In the genomic region with DNA sequence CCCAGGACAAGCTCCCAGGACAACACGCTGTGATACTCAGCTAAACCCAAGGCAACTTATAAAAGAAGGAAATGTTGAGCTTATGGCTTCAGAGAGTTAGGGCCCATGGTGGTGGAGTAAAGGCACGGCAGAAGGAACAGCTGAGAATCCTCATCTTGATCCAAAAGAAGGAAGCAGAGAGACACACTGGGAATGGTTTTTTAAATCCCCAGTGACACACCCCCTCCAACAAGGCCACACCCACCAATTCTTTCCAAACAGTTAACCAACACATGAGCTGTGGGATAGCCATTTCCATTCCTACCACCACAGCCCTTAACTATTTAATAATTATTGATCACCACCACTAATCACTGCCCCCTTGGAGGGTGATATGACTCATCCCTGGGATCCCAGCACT, we compare ENCODE assay signal across 29 mouse cellular contexts. TPM values are rescaled to one million over a fixed set of nuclear protein-coding genes. Genes with fewer than 3 reads are reported as not detected.
DNase-seq lines count a peak whose midpoint lies in the region; ATAC-seq and TF ChIP-seq lines count a peak whose summit lies in the region.
"Had no signal": no experiment of that assay in that cellular context is flagged by ENCODE, and none has a peak within 500 bp of the region (broad histone marks: within the 10 kb centered on the region; RNA-seq: fewer than 3 reads in every experiment).

No protein-coding gene starts in this region.

- H3K4me3 ChIP-seq in kidney, postnatal 0 days (replicated peaks; ENCODE audit: low read depth, low read length): no peak overlapping the region
- H3K4me3 ChIP-seq in kidney, embryonic 15.5 days (replicated peaks): no peak overlapping the region
- H3K4me3 ChIP-seq: embryonic facial prominence, embryonic 10.5 days; embryonic facial prominence, embryonic 13.5 days; erythroblast, embryonic 14.5 days; forebrain, embryonic 12.5 days; forebrain, embryonic 15.5 days; heart, embryonic 15.5 days; hindbrain, embryonic 15.5 days; intestine, embryonic 15.5 days had no signal

- H3K4me1 ChIP-seq in kidney, postnatal 0 days (replicated peaks; ENCODE audit: insufficient read depth, low read length): no peaks in the 10 kb centered on the region
- H3K4me1 ChIP-seq in kidney, embryonic 15.5 days: 0 out of 2 replicates have a peak, but pooled peaks cover 3% of the 10 kb centered on the region
- H3K4me1 ChIP-seq: embryonic facial prominence, embryonic 10.5 days; embryonic facial prominence, embryonic 13.5 days; forebrain, embryonic 12.5 days; forebrain, embryonic 15.5 days; hindbrain, embryonic 15.5 days had no signal

- no peak for ATAC-seq in kidney, postnatal 0 days (replicated peaks; ENCODE audit: low FRiP score, low read depth)
- ATAC-seq in kidney, embryonic 15.5 days (replicated peaks; ENCODE audit: low FRiP score): no peak
- ATAC-seq: activated CD4-positive, CD25-positive, alpha-beta regulatory T cell, adult 4 months; forebrain, embryonic 15.5 days; intestine, embryonic 15.5 days had no signal

- no peaks in the 10 kb centered on the region for H3K36me3 ChIP-seq in kidney, postnatal 0 days (ENCODE audit: insufficient read depth, low read length)
- no peaks in the 10 kb centered on the region for H3K36me3 ChIP-seq in kidney, embryonic 15.5 days
- H3K36me3 ChIP-seq: embryonic facial prominence, embryonic 10.5 days; embryonic facial prominence, embryonic 13.5 days; forebrain, embryonic 12.5 days; forebrain, embryonic 15.5 days; heart, embryonic 15.5 days; hindbrain, embryonic 15.5 days; intestine, embryonic 15.5 days had no signal

- H3K9ac ChIP-seq in kidney, postnatal 0 days (ENCODE audit: low read depth, low read length): no peak overlapping the region
- no peak overlapping the region for H3K9ac ChIP-seq in kidney, embryonic 15.5 days
- H3K9ac ChIP-seq: embryonic facial prominence, embryonic 13.5 days; forebrain, embryonic 12.5 days; forebrain, embryonic 15.5 days; heart, embryonic 15.5 days; hindbrain, embryonic 15.5 days; intestine, embryonic 15.5 days had no signal

- H3K27ac ChIP-seq in kidney, postnatal 0 days: no peak overlapping the region
- no peak overlapping the region for H3K27ac ChIP-seq in kidney, embryonic 15.5 days
- H3K27ac ChIP-seq: embryonic facial prominence, embryonic 10.5 days; embryonic facial prominence, embryonic 13.5 days; forebrain, embryonic 12.5 days; forebrain, embryonic 15.5 days; heart, embryonic 15.5 days; hindbrain, embryonic 15.5 days; intestine, embryonic 15.5 days had no signal

- H3K4me2 ChIP-seq in kidney, postnatal 0 days (ENCODE audit: low read length): no peak overlapping the region
- H3K4me2 ChIP-seq in kidney, embryonic 15.5 days: no peak overlapping the region
- H3K4me2 ChIP-seq: embryonic facial prominence, embryonic 13.5 days; forebrain, embryonic 12.5 days; forebrain, embryonic 15.5 days; heart, embryonic 11.5 days; heart, embryonic 15.5 days; hindbrain, embryonic 15.5 days; intestine, embryonic 15.5 days had no signal

- intact Hi-C loops in heart, postnatal 14 days (cut with DNase I): loop anchor here (5.0 kb wide), 1 partner anchor 159 kb away; no protein-coding TSS in a partner anchor

- WGBS in kidney, postnatal 0 days: 64% methylated on average over 2 of the region's 2 CpGs
- 67% methylated on average over 2 of the region's 2 CpGs for WGBS in kidney, embryonic 15.5 days

- H3K9me3 ChIP-seq in kidney, postnatal 0 days (replicated peaks; ENCODE audit: low read length): no peaks in the 10 kb centered on the region
- no peaks in the 10 kb centered on the region for H3K9me3 ChIP-seq in kidney, embryonic 15.5 days (replicated peaks)
- H3K9me3 ChIP-seq: embryonic facial prominence, embryonic 10.5 days; embryonic facial prominence, embryonic 13.5 days; forebrain, embryonic 12.5 days; forebrain, embryonic 15.5 days; heart, embryonic 15.5 days; hindbrain, embryonic 15.5 days; intestine, embryonic 15.5 days had no signal

- no peak for TF ChIP-seq CTCF in kidney, postnatal 0 days (IDR thresholded peaks at IDR 0.05; ENCODE audit: low read depth)

- peak; percentile 89 for DNase-seq in heart, adult 11 months
- no peak for DNase-seq in heart, postnatal 4 days
- DNase-seq in heart, adult 9 months (ENCODE audit: low spot score in 2 of 2): peak; percentile 25 to 41
- no peak for DNase-seq in heart, postnatal 14 days
- peak; percentile 52 for DNase-seq in kidney, postnatal 0 days (ENCODE audit: low spot score)
- DNase-seq: adrenal gland, adult 8-10 months; adrenal gland, postnatal 25 days; cerebellum, adult 11-12 months; cerebellum, adult 8-10 months; cerebellum, postnatal 36 days; embryo, embryonic 11 days; gastrocnemius, postnatal 25 days; kidney, adult 11 months had no signal

- no peaks in the 10 kb centered on the region for H3K27me3 ChIP-seq in kidney, postnatal 0 days (ENCODE audit: insufficient read depth, low read length)
- H3K27me3 ChIP-seq in kidney, embryonic 15.5 days: no peaks in the 10 kb centered on the region
- H3K27me3 ChIP-seq: embryonic facial prominence, embryonic 13.5 days; forebrain, embryonic 12.5 days; forebrain, embryonic 15.5 days; heart, embryonic 15.5 days; hindbrain, embryonic 15.5 days; intestine, embryonic 15.5 days had no signal

RNA-seq across cellular contexts. Expression of a gene that starts 1.6 kb away (rescaled TPM):
- 1 to 10 TPM; 4.8 to 6.5 TPM for total RNA-seq in heart, postnatal 4 days (2021)
- total RNA-seq in heart, postnatal 14 days (2021): 1 to 10 TPM; 3.4 TPM
- polyA plus RNA-seq in kidney, postnatal 0 days (2015; fragmentation: Nextera tagmentation; extraction: Ambion mirVana): 4.3 and 4.5 TPM in 2 replicates
- 6.6 and 7.3 TPM in 2 replicates for polyA plus RNA-seq in kidney, embryonic 15.5 days (2015; fragmentation: Nextera tagmentation; extraction: Ambion mirVana)

RNA-seq across cellular contexts. Expression of a gene that starts 20.7 kb away (rescaled TPM):
- not detected for total RNA-seq in heart, postnatal 4 days (2021)
- under 1 TPM in 1 of 2 experiments, not detected in 1; 0.44 TPM for total RNA-seq in heart, postnatal 14 days (2021)
- polyA plus RNA-seq in kidney, postnatal 0 days (2015; fragmentation: Nextera tagmentation; extraction: Ambion mirVana): not detected in 2 replicates
- polyA plus RNA-seq in kidney, embryonic 15.5 days (2015; fragmentation: Nextera tagmentation; extraction: Ambion mirVana): 0.18 TPM in 1 of 2 replicates, not detected in the other
- total RNA-seq: adrenal gland, adult 8-10 months; adrenal gland, postnatal 25 days; gastrocnemius, adult 8-10 months; gastrocnemius, postnatal 25 days; heart, postnatal 36 days had no signal
- polyA plus RNA-seq: embryonic facial prominence, embryonic 10.5 days; erythroblast, embryonic 14.5 days; forebrain, embryonic 12.5 days; forebrain, embryonic 15.5 days; gonadal fat pad, adult 2 months; heart, embryonic 11.5 days; hindbrain, embryonic 11.5 days; hindbrain, embryonic 15.5 days had no signal

RNA-seq across cellular contexts. Expression of a gene that starts 38.9 kb away (rescaled TPM):
- 1 to 10 TPM; 8.3 to 8.8 TPM for total RNA-seq in heart, postnatal 4 days (2021)
- total RNA-seq in heart, postnatal 14 days (2021): 10 to 100 TPM; 12.3 to 14.0 TPM
- 21.5 and 21.9 TPM in 2 replicates for polyA plus RNA-seq in kidney, postnatal 0 days (2015; fragmentation: Nextera tagmentation; extraction: Ambion mirVana)
- polyA plus RNA-seq in kidney, embryonic 15.5 days (2015; fragmentation: Nextera tagmentation; extraction: Ambion mirVana): 32.4 and 37.1 TPM in 2 replicates

RNA-seq across cellular contexts. Expression of a gene that starts 47.9 kb away (rescaled TPM):
- total RNA-seq in heart, postnatal 4 days (2021): 100 to 1,000 TPM; 162 to 169 TPM
- 100 to 1,000 TPM; 105 to 114 TPM for total RNA-seq in heart, postnatal 14 days (2021)
- 0.04 and 0.16 TPM in 2 replicates for polyA plus RNA-seq in kidney, postnatal 0 days (2015; fragmentation: Nextera tagmentation; extraction: Ambion mirVana)
- polyA plus RNA-seq in kidney, embryonic 15.5 days (2015; fragmentation: Nextera tagmentation; extraction: Ambion mirVana): 0.38 and 0.41 TPM in 2 replicates
- polyA plus RNA-seq: activated CD4-positive, CD25-positive, alpha-beta regulatory T cell, adult 4 months; brain, embryonic 14.5 days; erythroblast, embryonic 14.5 days; forebrain, embryonic 15.5 days; hindbrain, embryonic 11.5 days; hindbrain, embryonic 15.5 days had no signal

RNA-seq across cellular contexts. Expression of a gene that starts 56.2 kb away (rescaled TPM):
- total RNA-seq in heart, postnatal 4 days (2021): 100 to 1,000 TPM; 837 to 845 TPM
- total RNA-seq in heart, postnatal 14 days (2021): 100 to 1,000 TPM; 475 to 558 TPM
- 1,210 and 1,323 TPM in 2 replicates for polyA plus RNA-seq in kidney, postnatal 0 days (2015; fragmentation: Nextera tagmentation; extraction: Ambion mirVana)
- polyA plus RNA-seq in kidney, embryonic 15.5 days (2015; fragmentation: Nextera tagmentation; extraction: Ambion mirVana): 1,407 and 1,464 TPM in 2 replicates

Comparison
In these comparisons a context has a peak if more than half of its experiments do, and no peak if none do; other contexts are left out.
1. DNase-seq: peak in heart, adult 11 months (single experiment), heart, adult 9 months (2 of 2) and kidney, postnatal 0 days (single experiment); none in heart, postnatal 4 days (single experiment) and heart, postnatal 14 days (0 of 2).